Mouse (Mus musculus) kidney, embryonic 14.5 days (tissue): ENCODE results near the gene Pmpcb. TPM values are rescaled to one million over a fixed set of nuclear protein-coding genes. Genes with fewer than 3 reads are reported as not detected.

ENCODE experiments used
- ATAC-seq: fragments of 200-750 bp; cut with Nextera tagmentation; 2 replicates; pipeline ENCODE4 v1.8.0; 2017; ENCODE audit warnings: moderate number of reproducible peaks, mild to moderate bottlenecking, moderate TSS enrichment, moderate library complexity; ENCODE audit not compliant: low FRiP score, low TSS enrichment
- H3K27ac ChIP-seq: fragments of 300-500 bp; sonication (generic); 2 replicates; pipeline ENCODE4 v1.5.1; 2014; ENCODE audit warnings: low read depth, mild to moderate bottlenecking, low read length, moderate library complexity, mixed read lengths
- H3K27me3 ChIP-seq: fragments of 300-500 bp; sonication (generic); 2 replicates; pipeline ENCODE4 v1.6.1; 2014; ENCODE audit warnings: mild to moderate bottlenecking, low read length; ENCODE audit not compliant: control insufficient read depth, insufficient read depth
- H3K36me3 ChIP-seq: fragments of 300-500 bp; sonication (generic); 2 replicates; pipeline ENCODE4 v1.6.1; 2014; ENCODE audit warnings: low read length, mixed read lengths; ENCODE audit not compliant: control insufficient read depth, insufficient read depth
- H3K4me1 ChIP-seq: fragments of 300-500 bp; sonication (generic); 2 replicates; pipeline ENCODE4 v1.6.1; 2014; ENCODE audit warnings: low read length, mixed read lengths; ENCODE audit not compliant: control insufficient read depth, insufficient read depth
- H3K4me2 ChIP-seq: fragments of 300-500 bp; sonication (generic); replicated peaks from 2 replicates; pipeline ENCODE4 v1.6.1; 2014; ENCODE audit warnings: low read depth, mild to moderate bottlenecking, low read length
- H3K4me3 ChIP-seq: fragments of 300-500 bp; sonication (generic); 2 replicates; pipeline ENCODE4 v1.5.1; 2014; ENCODE audit warnings: mild to moderate bottlenecking, low read length
- H3K9ac ChIP-seq: fragments of 300-500 bp; sonication (generic); 2 replicates; pipeline ENCODE4 v1.6.1; 2014; ENCODE audit warnings: low read depth, mild to moderate bottlenecking, low read length, moderate library complexity
- H3K9me3 ChIP-seq: fragments of 300-500 bp; sonication (generic); 2 replicates; pipeline ENCODE4 v1.6.1; 2016; ENCODE audit warnings: low read length; ENCODE audit not compliant: control insufficient read depth
- WGBS: fragments of 180-500 bp; shearing (Covaris S2); extraction: QIAGEN DNeasy Blood & Tissue Kit; methylation state at CpG from one replicate; pipeline ENCODE4 v1.1.7; 2014; 5-methylcytosine and 5-hydroxymethylcytosine counted together
- polyA plus RNA-seq: library from polyadenylated mRNA; unstranded; fragments of >200 nt; fragmentation: Nextera tagmentation; extraction: Ambion mirVana; gene quantifications from 2 replicates; pipeline ENCODE4 v1.2.1, GENCODE M21; 2014

Gene Pmpcb
- polyA plus RNA-seq, 1 experiment from 2014 or later: 101 TPM

- no peaks in the 10 kb centered on the region for H3K36me3 ChIP-seq
- ATAC-seq: no peak
- H3K27ac ChIP-seq: no peak overlapping the region
- H3K4me2 ChIP-seq: no peak overlapping the region
- no peak overlapping the region for H3K4me3 ChIP-seq
- H3K9ac ChIP-seq: no peak overlapping the region
- no peaks in the 10 kb centered on the region for H3K27me3 ChIP-seq
- WGBS: 98% methylated on average over 2 of the region's 2 CpGs
- H3K4me1 ChIP-seq: no peaks in the 10 kb centered on the region
- no peaks in the 10 kb centered on the region for H3K9me3 ChIP-seq
Measured at GRCm38 (mm10) chr5:21719209-21719608, 17.7 kb upstream of the Pmpcb start.

GRCm38 (mm10) chr5:21724427-21724826 lies 12.5 kb upstream of the Pmpcb start:
- no peaks in the 10 kb centered on the region for H3K27me3 ChIP-seq
- no peak overlapping the region for H3K9ac ChIP-seq
- H3K9me3 ChIP-seq: no peaks in the 10 kb centered on the region
- no peaks in the 10 kb centered on the region for H3K36me3 ChIP-seq
- no peak overlapping the region for H3K4me3 ChIP-seq
- no peak overlapping the region for H3K27ac ChIP-seq
- WGBS: 82% methylated on average over 1 of the region's 1 CpGs
- no peak for ATAC-seq
- no peak overlapping the region for H3K4me2 ChIP-seq
- H3K4me1 ChIP-seq: no peaks in the 10 kb centered on the region

DNA sequence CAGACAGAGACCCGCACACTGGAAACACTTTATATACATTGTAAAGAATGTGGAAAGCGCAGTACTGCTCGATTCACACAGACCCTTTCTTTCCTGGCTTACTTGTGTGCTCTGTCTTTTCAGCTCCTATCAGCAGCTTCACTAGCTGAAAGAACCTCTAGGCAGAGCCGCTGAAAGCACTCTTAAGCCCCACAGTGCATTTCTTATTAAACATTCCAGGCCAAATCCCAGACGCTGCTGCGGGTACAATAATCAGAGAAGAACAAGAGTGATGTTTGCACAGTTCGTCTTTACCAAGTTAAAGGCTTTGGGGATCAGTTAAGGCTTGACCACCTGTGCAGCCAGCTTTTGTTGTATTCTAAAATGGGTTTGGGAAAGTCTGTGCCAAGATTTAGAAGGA lies 12.1 kb upstream of the Pmpcb start:
- 84% methylated on average over 7 of the region's 7 CpGs for WGBS
- Histone ChIP-seq H3K4me1 (no peaks in the 10 kb centered on the region), H3K4me3 (no peak overlapping the region), H3K36me3 (no peaks in the 10 kb centered on the region), H3K4me2 (no peak overlapping the region), H3K9ac (no peak overlapping the region), H3K9me3 (no peaks in the 10 kb centered on the region), H3K27ac (no peak overlapping the region), H3K27me3 (no peaks in the 10 kb centered on the region)
- ATAC-seq: no peak

DNA sequence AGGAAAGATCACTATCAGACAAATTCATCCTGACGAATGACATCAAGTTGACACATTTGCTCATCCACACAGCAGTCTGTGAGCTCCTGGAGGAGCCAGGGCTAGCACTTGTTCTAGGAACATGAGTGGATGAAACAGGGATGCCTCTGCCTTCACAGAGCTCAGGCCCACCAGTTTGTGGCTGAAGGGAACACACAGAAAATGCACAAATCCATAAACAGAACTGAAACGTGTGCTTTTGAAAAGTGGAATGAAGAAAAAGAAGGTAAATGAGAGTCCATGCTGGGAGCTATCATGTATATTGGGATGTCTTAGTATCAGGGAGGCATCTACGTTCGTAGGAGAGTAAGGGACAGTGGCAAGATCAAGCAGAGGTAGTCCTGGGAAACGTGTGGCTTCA lies 7.8 kb upstream of the Pmpcb start:
- 82% methylated on average over 5 of the region's 5 CpGs for WGBS
- H3K4me3 ChIP-seq: no peak overlapping the region
- H3K9ac ChIP-seq: no peak overlapping the region
- H3K9me3 ChIP-seq: no peaks in the 10 kb centered on the region
- H3K4me2 ChIP-seq: no peak overlapping the region
- peaks cover 7% of the 10 kb centered on the region; the same call in 1 of the 2 replicates for H3K4me1 ChIP-seq
- no peaks in the 10 kb centered on the region for H3K36me3 ChIP-seq
- no peaks in the 10 kb centered on the region for H3K27me3 ChIP-seq
- H3K27ac ChIP-seq: no peak overlapping the region
- no peak for ATAC-seq

DNA sequence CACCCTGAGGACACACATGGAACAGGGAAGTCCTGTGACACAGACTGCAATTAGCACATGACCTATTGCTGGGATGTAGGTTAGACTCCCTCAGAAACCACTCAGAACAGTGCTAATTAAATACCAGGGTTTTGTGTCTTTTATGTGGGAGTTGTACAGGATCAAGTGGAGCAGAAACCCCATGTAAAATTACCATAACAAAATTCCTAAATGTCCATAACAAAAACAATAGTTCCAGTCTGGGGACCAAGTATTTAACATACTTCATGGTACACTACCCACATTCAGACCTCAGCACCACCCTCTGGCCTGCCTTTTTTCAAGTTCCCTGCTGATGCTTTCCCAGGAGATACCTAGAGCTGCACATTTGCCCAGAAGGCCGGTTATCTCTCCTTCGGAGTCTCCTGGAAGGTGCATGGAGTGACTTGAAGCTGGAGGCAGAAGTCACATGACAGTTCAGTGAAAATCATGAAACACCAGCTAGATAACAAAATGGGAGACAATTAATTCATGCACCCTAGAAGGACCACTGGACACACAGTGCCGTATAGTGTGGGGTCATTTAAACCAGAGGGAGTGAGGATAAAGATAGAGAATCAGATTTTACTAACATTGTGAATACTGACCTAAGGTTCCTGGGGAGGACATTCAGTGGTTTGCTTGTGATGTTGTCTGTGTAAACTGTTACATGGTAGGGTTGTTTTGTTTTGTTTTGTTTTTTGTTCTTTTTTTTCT lies 4.6 kb upstream of the Pmpcb start:
- no peaks in the 10 kb centered on the region for H3K9me3 ChIP-seq
- WGBS: 76% methylated on average over 3 of the region's 3 CpGs
- H3K27me3 ChIP-seq: no peaks in the 10 kb centered on the region
- no peak for ATAC-seq
- no peak overlapping the region for H3K9ac ChIP-seq
- H3K4me1 ChIP-seq: peaks cover 7% of the 10 kb centered on the region; the same call in 1 of the 2 replicates
- no peak overlapping the region for H3K4me3 ChIP-seq
- no peak overlapping the region; the same call in 1 of the 2 replicates for H3K27ac ChIP-seq
- H3K36me3 ChIP-seq: no peaks in the 10 kb centered on the region
- H3K4me2 ChIP-seq: no peak overlapping the region

DNA sequence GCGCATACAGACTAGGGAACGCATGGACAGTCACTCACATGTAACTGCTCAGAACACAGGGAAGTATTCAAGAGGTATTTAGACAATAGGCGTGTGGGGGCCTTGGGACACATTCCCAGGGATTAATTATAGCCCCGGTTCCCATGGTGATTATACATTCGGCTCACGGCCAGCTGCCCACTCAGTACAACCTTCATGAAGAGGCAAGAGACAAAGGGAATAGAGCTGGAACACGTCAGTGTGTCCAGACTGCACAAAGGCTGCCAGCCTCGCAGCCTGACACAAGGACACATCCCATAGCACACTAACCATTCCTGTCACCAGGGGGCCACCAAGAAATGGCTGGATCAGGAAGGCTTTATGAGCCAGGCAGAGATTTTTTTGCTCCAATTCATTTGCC lies 4.0 kb upstream of the Pmpcb start:
- Histone ChIP-seq H3K27me3 (no peaks in the 10 kb centered on the region), H3K4me2 (no peak overlapping the region), H3K36me3 (no peaks in the 10 kb centered on the region), H3K9me3 (no peaks in the 10 kb centered on the region), H3K4me1 (peaks cover 10% of the 10 kb centered on the region; the same call in 1 of the 2 replicates), H3K9ac (no peak overlapping the region), H3K4me3 (no peak overlapping the region), H3K27ac (no peak overlapping the region; the same call in 1 of the 2 replicates)
- WGBS: 36% methylated on average over 8 of the region's 8 CpGs
- ATAC-seq: peak; percentile 67

GRCm38 (mm10) chr5:21735100-21735499 lies 1.8 kb upstream of the Pmpcb start:
- no peak overlapping the region; the same call in 1 of the 2 replicates for H3K4me2 ChIP-seq
- no peak overlapping the region for H3K27ac ChIP-seq
- H3K4me1 ChIP-seq: peaks cover 14% of the 10 kb centered on the region; the same call in 1 of the 2 replicates
- H3K9ac ChIP-seq: no peak overlapping the region
- no peak for ATAC-seq
- H3K27me3 ChIP-seq: no peaks in the 10 kb centered on the region
- peak overlapping the region; percentile 12; the same call in 1 of the 2 replicates for H3K4me3 ChIP-seq
- H3K36me3 ChIP-seq: peaks cover 13% of the 10 kb centered on the region
- no peaks in the 10 kb centered on the region for H3K9me3 ChIP-seq
- WGBS: 85% methylated on average over 20 of the region's 20 CpGs

GRCm38 (mm10) chr5:21735584-21735983 lies 1.4 kb upstream of the Pmpcb start:
- Histone ChIP-seq H3K4me2 (no peak overlapping the region; the same call in 1 of the 2 replicates), H3K9ac (no peak overlapping the region), H3K27me3 (no peaks in the 10 kb centered on the region), H3K9me3 (no peaks in the 10 kb centered on the region), H3K4me1 (peaks cover 14% of the 10 kb centered on the region; the same call in 1 of the 2 replicates), H3K27ac (no peak overlapping the region), H3K4me3 (peak overlapping the region; percentile 12; the same call in 1 of the 2 replicates), H3K36me3 (peaks cover 17% of the 10 kb centered on the region)
- 33% methylated on average over 10 of the region's 10 CpGs for WGBS
- no peak; the same call in 1 of the 2 replicates for ATAC-seq

DNA sequence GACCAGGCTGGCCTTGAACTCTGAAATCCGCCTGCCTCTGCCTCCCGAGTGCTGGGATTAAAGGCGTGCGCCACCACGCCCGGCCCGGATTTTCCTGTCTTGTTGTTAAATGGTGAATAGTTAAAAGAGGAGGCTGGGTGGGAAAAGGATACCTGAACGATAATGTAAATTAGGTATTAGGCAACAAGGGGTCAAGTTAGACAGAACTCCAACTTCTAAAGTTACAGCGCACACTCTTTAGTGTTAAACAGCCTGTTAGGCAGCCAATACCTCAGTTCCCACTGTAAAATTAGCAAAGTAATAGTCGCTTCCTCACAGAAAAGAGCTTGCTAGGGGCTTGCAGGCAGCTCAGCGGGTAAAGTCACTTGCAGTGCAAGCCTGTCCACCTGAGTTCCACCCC lies 895 bp upstream of the Pmpcb start:
- Histone ChIP-seq H3K9me3 (no peaks in the 10 kb centered on the region), H3K4me3 (no peak overlapping the region), H3K27ac (no peak overlapping the region), H3K36me3 (peaks cover 19% of the 10 kb centered on the region), H3K27me3 (no peaks in the 10 kb centered on the region), H3K4me2 (no peak overlapping the region), H3K9ac (no peak overlapping the region), H3K4me1 (peaks cover 14% of the 10 kb centered on the region; the same call in 1 of the 2 replicates)
- WGBS: 89% methylated on average over 11 of the region's 11 CpGs
- no peak for ATAC-seq
